Mouse (Mus musculus): ENCODE measurements at regions not wholly inside any gene's neighbourhood (a gene's known extent, or its start where the extent isn't known, plus 50 kb on each side); places are given as distances from the start of the nearest gene placed in this dataset.

- no peak for DNase-seq (ENCODE audit: low read depth, low spot score)
Observed at GRCm38 (mm10) chr3:143223999-143224729, 342.4 kb upstream of the Pkn2 start.

GRCm38 (mm10) chr3:143193263-143193970, 311.6 kb upstream of the Pkn2 start:
- DNase-seq (ENCODE audit: low read depth, low spot score), result no peak

- no peak for DNase-seq (ENCODE audit: low read depth, low spot score)
Observed at GRCm38 (mm10) chr3:143188931-143189330, 307.1 kb upstream of the Pkn2 start.

- no peak for DNase-seq (ENCODE audit: low read depth, low spot score)
Observed at GRCm38 (mm10) chr3:143173971-143174370, 292.2 kb upstream of the Pkn2 start.

GRCm38 (mm10) chr3:143162444-143162843, 280.6 kb upstream of the Pkn2 start:
- no peak for DNase-seq (ENCODE audit: low read depth, low spot score)

- no peak for DNase-seq (ENCODE audit: low read depth, low spot score)
Observed at GRCm38 (mm10) chr3:143161993-143162392, 280.2 kb upstream of the Pkn2 start.

GRCm38 (mm10) chr3:143158568-143158967, 276.8 kb upstream of the Pkn2 start:
- no peak for DNase-seq (ENCODE audit: low read depth, low spot score)

GRCm38 (mm10) chr3:143156733-143157524, 275.1 kb upstream of the Pkn2 start:
- DNase-seq (ENCODE audit: low read depth, low spot score), result no peak

GRCm38 (mm10) chr3:143156174-143156573, 274.4 kb upstream of the Pkn2 start:
- DNase-seq (ENCODE audit: low read depth, low spot score), result no peak

GRCm38 (mm10) chr3:143155556-143155955, 273.8 kb upstream of the Pkn2 start:
- no peak for DNase-seq (ENCODE audit: low read depth, low spot score)

- DNase-seq (ENCODE audit: low read depth, low spot score), result no peak
Observed at GRCm38 (mm10) chr3:143147471-143147870, 265.7 kb upstream of the Pkn2 start.

GRCm38 (mm10) chr3:143138952-143139351, 257.1 kb upstream of the Pkn2 start:
- no peak for DNase-seq (ENCODE audit: low read depth, low spot score)

- DNase-seq (ENCODE audit: low read depth, low spot score), result no peak
Observed at GRCm38 (mm10) chr3:143134528-143134927, 252.7 kb upstream of the Pkn2 start.

- DNase-seq (ENCODE audit: low read depth, low spot score), result no peak
Observed at GRCm38 (mm10) chr3:143107733-143108291, 226.0 kb upstream of the Pkn2 start.

- DNase-seq (ENCODE audit: low read depth, low spot score), result no peak
Observed at GRCm38 (mm10) chr3:143104734-143105133, 222.9 kb upstream of the Pkn2 start.

- peak; percentile 27 for DNase-seq (ENCODE audit: low read depth, low spot score)
Observed at GRCm38 (mm10) chr3:143103333-143103732, 221.5 kb upstream of the Pkn2 start.

GRCm38 (mm10) chr3:143100810-143101645, 219.2 kb upstream of the Pkn2 start:
- DNase-seq (ENCODE audit: low read depth, low spot score), result peak; percentile 1

GRCm38 (mm10) chr3:143100203-143100602, 218.4 kb upstream of the Pkn2 start:
- no peak for DNase-seq (ENCODE audit: low read depth, low spot score)

- DNase-seq (ENCODE audit: low read depth, low spot score), result no peak
Observed at GRCm38 (mm10) chr3:143092206-143092605, 210.4 kb upstream of the Pkn2 start.

- no peak for DNase-seq (ENCODE audit: low read depth, low spot score)
Observed at GRCm38 (mm10) chr3:143090886-143091285, 209.1 kb upstream of the Pkn2 start.

- no peak for DNase-seq (ENCODE audit: low read depth, low spot score)
Observed at GRCm38 (mm10) chr3:143090316-143090715, 208.5 kb upstream of the Pkn2 start.
